Mouse (Mus musculus) G1E-ER4 (cell line): ENCODE data around the gene Stil. TPM values are rescaled to one million over a fixed set of nuclear protein-coding genes. Genes with fewer than 3 reads are reported as not detected.

Experiments
- GATA1 ChIP-seq: IDR thresholded peaks from one replicate; pipeline ENCODE4 v1.8.0; 2012; ENCODE audit warnings: low read length, inconsistent platforms
- polyA plus RNA-seq: library from polyadenylated mRNA; stranded (reverse); fragments of >175 nt; gene quantifications from 2 replicates; pipeline ENCODE4 v1.2.3, GENCODE M21; 2012

The Stil gene
- 2.9 and 3.3 TPM in 2 replicates for polyA plus RNA-seq

DNA sequence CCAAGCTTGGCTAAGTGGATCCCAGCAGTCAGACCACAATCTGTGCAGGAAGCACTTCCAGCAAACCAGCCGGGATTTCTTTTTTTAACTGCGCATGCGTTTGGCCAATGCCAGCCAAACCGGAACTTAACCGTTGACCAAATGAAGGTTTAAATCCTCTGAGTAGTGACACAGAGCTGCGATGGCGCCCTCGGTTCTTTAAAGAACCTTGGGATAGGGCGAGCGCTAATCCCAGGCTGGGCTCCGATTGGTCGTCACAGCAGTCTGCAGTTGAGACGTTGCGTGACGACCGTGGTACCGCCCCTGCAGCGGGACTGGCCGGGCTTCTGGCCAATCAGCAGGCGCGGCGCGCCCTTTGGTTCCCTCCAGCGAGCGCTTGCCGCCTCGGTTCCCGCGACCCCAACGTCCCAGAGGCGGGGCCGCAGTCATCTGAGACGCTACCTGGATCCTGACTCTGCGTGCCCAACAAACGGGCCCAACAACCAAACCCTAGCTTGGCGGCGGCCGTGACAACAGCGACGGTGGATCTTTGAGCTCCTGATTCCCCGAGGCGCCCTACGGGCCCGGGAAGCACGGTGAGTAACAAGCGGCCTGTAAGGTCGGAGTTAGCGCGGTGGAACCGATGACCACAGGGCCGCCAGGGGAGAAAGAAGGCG is at the start of gene Stil:
TSS of gene Stil (plus strand) at position 387 of the 656 bp plus-strand sequence.
- no peak for TF ChIP-seq GATA1

DNA sequence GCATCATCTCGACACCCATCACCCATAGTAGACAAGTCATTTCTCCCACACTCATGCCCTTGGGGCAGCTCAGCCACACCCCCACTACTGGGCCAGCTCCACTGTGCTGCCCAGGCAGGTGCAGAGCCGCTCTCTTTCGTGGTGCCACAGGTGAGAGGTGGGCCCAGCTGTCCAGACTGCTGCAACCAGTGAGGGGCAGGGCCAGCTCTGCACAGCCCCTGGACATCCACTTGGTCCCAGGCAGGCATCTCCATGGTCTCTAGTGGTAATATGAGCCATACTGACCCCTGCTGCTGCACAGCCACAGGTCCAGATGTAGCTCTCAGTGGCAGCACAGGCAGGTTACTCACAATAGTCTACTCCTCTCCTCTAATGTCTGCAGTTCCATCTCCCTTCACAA is 46.8 kb upstream of the Stil start:
- no peak for TF ChIP-seq GATA1

DNA sequence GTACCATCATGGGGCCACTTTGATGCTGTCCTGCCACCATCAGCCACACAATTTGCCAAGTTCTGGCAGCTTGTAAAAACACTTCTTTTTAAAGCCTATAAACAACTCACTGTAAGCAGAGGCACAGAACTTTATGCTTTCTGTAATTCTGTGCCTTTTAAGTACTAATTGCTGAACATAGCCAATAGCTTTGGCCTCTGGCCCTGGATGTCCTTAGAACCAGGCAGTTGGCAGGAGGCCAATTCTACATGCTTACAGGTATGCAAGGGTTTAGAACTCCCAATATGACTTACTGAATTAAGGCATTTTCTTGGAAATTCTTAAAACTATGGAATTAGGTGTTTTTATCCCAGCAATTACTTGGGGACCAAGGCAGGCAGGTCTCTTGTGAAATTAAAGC is 42.6 kb upstream of the Stil start:
- no peak for TF ChIP-seq GATA1

DNA sequence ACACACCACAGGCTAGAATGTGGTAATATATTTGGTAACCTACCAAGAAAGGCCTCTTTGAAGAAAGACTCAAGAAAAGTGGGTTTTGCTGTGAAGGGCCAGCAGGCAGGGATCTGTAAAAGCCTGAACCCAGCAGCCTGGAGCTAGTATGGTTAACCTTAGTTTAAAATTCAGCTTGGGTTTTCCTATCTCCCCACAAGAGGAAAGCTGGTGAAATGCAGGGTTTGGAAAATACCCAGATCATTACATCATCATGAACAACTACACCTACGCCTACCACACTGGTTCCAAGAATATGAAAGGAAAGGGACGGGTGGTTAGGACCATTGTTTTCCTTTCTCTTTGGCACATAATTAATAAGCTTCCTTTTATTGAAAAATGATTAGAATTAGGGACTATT is 41.7 kb upstream of the Stil start:
- no peak for TF ChIP-seq GATA1

DNA sequence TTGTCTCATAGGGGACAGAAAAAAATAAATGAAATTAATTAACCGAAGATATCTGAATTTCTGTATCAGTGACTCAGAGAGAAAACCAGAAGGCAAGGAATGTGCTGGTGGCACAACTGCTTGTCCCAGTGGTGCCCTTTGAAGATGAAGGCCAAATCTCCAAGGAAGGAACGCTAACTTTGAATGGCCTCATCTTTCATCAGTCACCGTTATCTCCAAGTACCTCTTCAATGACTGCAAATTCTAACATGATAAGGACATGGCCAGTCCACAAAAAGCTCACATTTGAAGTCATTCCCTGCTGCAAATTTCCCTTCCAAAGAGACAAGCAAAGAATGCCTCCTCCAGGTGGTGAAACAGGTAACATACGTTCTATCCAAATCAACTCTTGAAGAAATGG is 41.2 kb upstream of the Stil start:
- TF ChIP-seq GATA1, result no peak

GRCm38 (mm10) chr4:114959533-114959932 is 40.4 kb upstream of the Stil start:
- no peak for TF ChIP-seq GATA1

- no peak for TF ChIP-seq GATA1
Measured at GRCm38 (mm10) chr4:114970736-114971135, 29.2 kb upstream of the Stil start.

- TF ChIP-seq GATA1, result no peak
Measured at GRCm38 (mm10) chr4:114973229-114973740, 26.7 kb upstream of the Stil start.

GRCm38 (mm10) chr4:114982619-114983018 is 17.3 kb upstream of the Stil start:
- TF ChIP-seq GATA1, result no peak

- no peak for TF ChIP-seq GATA1
Measured at GRCm38 (mm10) chr4:114983020-114983419, 16.9 kb upstream of the Stil start.

- no peak for TF ChIP-seq GATA1
Measured at GRCm38 (mm10) chr4:114986211-114986590, 13.8 kb upstream of the Stil start.

- no peak for TF ChIP-seq GATA1
Measured at GRCm38 (mm10) chr4:114986591-114987432, 13.1 kb upstream of the Stil start, which contains the start of gene Cmpk1. Gene Cmpk1 (minus strand): TSS chr4:114987241.

DNA sequence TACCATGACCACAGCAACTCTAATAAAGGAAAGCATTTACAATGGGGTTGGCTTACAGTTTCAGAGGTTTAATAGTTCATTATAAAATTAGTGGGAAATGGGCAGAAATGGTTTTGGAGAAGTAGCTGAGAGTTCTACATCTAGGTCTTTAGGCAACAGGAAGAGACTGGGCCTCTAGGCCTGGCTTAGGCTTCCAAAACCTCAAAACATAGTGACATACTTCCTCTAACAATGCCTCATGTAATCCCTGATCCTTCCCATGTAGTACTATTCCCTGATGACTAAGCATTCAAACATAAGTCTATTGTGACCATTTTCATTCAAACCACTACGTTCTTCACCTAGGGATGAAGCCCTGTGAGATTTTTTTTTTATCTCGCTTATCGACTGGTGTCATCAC is 5.7 kb upstream of the Stil start:
- no peak for TF ChIP-seq GATA1

GRCm38 (mm10) chr4:114997051-114997450 is 2.9 kb upstream of the Stil start:
- no peak for TF ChIP-seq GATA1

- no peak for TF ChIP-seq GATA1
Measured at GRCm38 (mm10) chr4:114999445-114999772, 550 bp upstream of the Stil start.

- no peak for TF ChIP-seq GATA1
Measured at GRCm38 (mm10) chr4:115000429-115000795, 453 bp downstream of the Stil start.

DNA sequence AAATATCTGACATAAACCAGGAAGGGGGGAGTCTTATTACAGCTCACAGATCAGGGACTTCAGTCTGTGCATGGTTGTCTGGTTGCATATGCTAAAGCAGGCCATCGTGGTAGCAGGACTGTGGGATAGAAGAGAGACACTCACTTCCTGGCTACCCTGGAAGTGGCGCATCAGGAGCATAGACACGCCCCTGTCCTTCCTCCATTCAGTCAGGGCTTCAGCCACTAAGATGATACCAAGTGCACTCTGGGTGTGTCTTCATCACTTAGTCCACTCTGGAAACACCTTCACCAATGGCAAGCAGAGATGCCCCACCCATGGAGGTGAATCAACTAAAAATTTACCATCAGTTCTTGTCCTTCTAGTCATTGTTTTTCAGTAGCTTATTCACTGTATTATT is 14.3 kb downstream of the Stil start:
- TF ChIP-seq GATA1, result no peak
